Mouse (Mus musculus): Measurements from ENCODE around the gene Gm20388.

GRCm38 (mm10) chr8:120618110-120618509, 707.5 kb downstream of the Gm20388 start:
- TF ChIP-seq TAL1 (IDR thresholded peaks at IDR 0.05; ENCODE audit: low read length), result no peak
- TF ChIP-seq GATA1 (IDR thresholded peaks at IDR 0.05; ENCODE audit: low read length), result no peak

All from erythroblast, embryonic 14.5 days (primary cell).